Mouse (Mus musculus): ENCODE results near the gene Pxn. TPM values are rescaled to one million over a fixed set of nuclear protein-coding genes. Genes with fewer than 3 reads are reported as not detected.
A peak's percentile ranks its signal among the peaks of the same experiment; 100 is the strongest.

Gene Pxn
- polyA plus RNA-seq, 1 experiment: 35.1 TPM

GRCm38 (mm10) chr5:115509790-115510689, 3.6 kb downstream of the Pxn start:
- Histone ChIP-seq H3K4me3 (ENCODE audit: low read depth, low read length) (no peak overlapping the region), H3K27ac (ENCODE audit: insufficient read depth, low read length) (no peak overlapping the region), H3K4me1 (ENCODE audit: control insufficient read depth, insufficient read depth, low read length) (peaks cover 7% of the 10 kb centered on the region), H3K9ac (ENCODE audit: low read depth, poor library complexity, severe bottlenecking) (peak overlapping the region; percentile 8; the same call in 1 of the 2 replicates), H3K9me3 (replicated peaks; ENCODE audit: control insufficient read depth, insufficient read depth, low read length, poor library complexity, severe bottlenecking) (no peaks in the 10 kb centered on the region), H3K27me3 (ENCODE audit: control insufficient read depth, insufficient read depth, low read length, poor library complexity, severe bottlenecking) (no peaks in the 10 kb centered on the region), H3K36me3 (ENCODE audit: control insufficient read depth, insufficient read depth, low read length, poor library complexity, severe bottlenecking) (no peaks in the 10 kb centered on the region)
- no peak for TF ChIP-seq EP300 (IDR thresholded peaks at IDR 0.05; ENCODE audit: insufficient read depth, low read depth, low read length)
- no peak for TF ChIP-seq CTCF (IDR thresholded peaks at IDR 0.05; ENCODE audit: low read depth, low read length)
- no peak for TF ChIP-seq POLR2A (IDR thresholded peaks at IDR 0.05; ENCODE audit: insufficient read depth, low read length)

- Histone ChIP-seq H3K4me1 (ENCODE audit: control insufficient read depth, insufficient read depth, low read length) (peaks cover 8% of the 10 kb centered on the region), H3K9ac (ENCODE audit: low read depth, poor library complexity, severe bottlenecking) (no peak overlapping the region), H3K27me3 (ENCODE audit: control insufficient read depth, insufficient read depth, low read length, poor library complexity, severe bottlenecking) (no peaks in the 10 kb centered on the region), H3K9me3 (replicated peaks; ENCODE audit: control insufficient read depth, insufficient read depth, low read length, poor library complexity, severe bottlenecking) (no peaks in the 10 kb centered on the region), H3K36me3 (ENCODE audit: control insufficient read depth, insufficient read depth, low read length, poor library complexity, severe bottlenecking) (no peaks in the 10 kb centered on the region), H3K27ac (ENCODE audit: insufficient read depth, low read length) (no peak overlapping the region), H3K4me3 (ENCODE audit: low read depth, low read length) (no peak overlapping the region)
- no peak for TF ChIP-seq POLR2A (IDR thresholded peaks at IDR 0.05; ENCODE audit: insufficient read depth, low read length)
- no peak for TF ChIP-seq EP300 (IDR thresholded peaks at IDR 0.05; ENCODE audit: insufficient read depth, low read depth, low read length)
- no peak for TF ChIP-seq CTCF (IDR thresholded peaks at IDR 0.05; ENCODE audit: low read depth, low read length)
Observed at GRCm38 (mm10) chr5:115512375-115512774, 5.9 kb downstream of the Pxn start.

- TF ChIP-seq CTCF (IDR thresholded peaks at IDR 0.05; ENCODE audit: low read depth, low read length) (no peak), POLR2A (IDR thresholded peaks at IDR 0.05; ENCODE audit: insufficient read depth, low read length) (no peak), EP300 (IDR thresholded peaks at IDR 0.05; ENCODE audit: insufficient read depth, low read depth, low read length) (no peak)
- Histone ChIP-seq H3K9ac (ENCODE audit: low read depth, poor library complexity, severe bottlenecking) (no peak overlapping the region), H3K27ac (ENCODE audit: insufficient read depth, low read length) (no peak overlapping the region), H3K9me3 (replicated peaks; ENCODE audit: control insufficient read depth, insufficient read depth, low read length, poor library complexity, severe bottlenecking) (no peaks in the 10 kb centered on the region), H3K4me1 (ENCODE audit: control insufficient read depth, insufficient read depth, low read length) (peaks cover 8% of the 10 kb centered on the region), H3K36me3 (ENCODE audit: control insufficient read depth, insufficient read depth, low read length, poor library complexity, severe bottlenecking) (no peaks in the 10 kb centered on the region), H3K4me3 (ENCODE audit: low read depth, low read length) (no peak overlapping the region), H3K27me3 (ENCODE audit: control insufficient read depth, insufficient read depth, low read length, poor library complexity, severe bottlenecking) (no peaks in the 10 kb centered on the region)
Observed at GRCm38 (mm10) chr5:115513246-115513645, 6.8 kb downstream of the Pxn start.

- TF ChIP-seq POLR2A (IDR thresholded peaks at IDR 0.05; ENCODE audit: insufficient read depth, low read length) (no peak), CTCF (IDR thresholded peaks at IDR 0.05; ENCODE audit: low read depth, low read length) (no peak), EP300 (IDR thresholded peaks at IDR 0.05; ENCODE audit: insufficient read depth, low read depth, low read length) (no peak)
- Histone ChIP-seq H3K36me3 (ENCODE audit: control insufficient read depth, insufficient read depth, low read length, poor library complexity, severe bottlenecking) (no peaks in the 10 kb centered on the region), H3K4me3 (ENCODE audit: low read depth, low read length) (no peak overlapping the region), H3K4me1 (ENCODE audit: control insufficient read depth, insufficient read depth, low read length) (peaks cover 8% of the 10 kb centered on the region), H3K9ac (ENCODE audit: low read depth, poor library complexity, severe bottlenecking) (no peak overlapping the region), H3K27ac (ENCODE audit: insufficient read depth, low read length) (no peak overlapping the region), H3K27me3 (ENCODE audit: control insufficient read depth, insufficient read depth, low read length, poor library complexity, severe bottlenecking) (no peaks in the 10 kb centered on the region), H3K9me3 (replicated peaks; ENCODE audit: control insufficient read depth, insufficient read depth, low read length, poor library complexity, severe bottlenecking) (no peaks in the 10 kb centered on the region)
Observed at GRCm38 (mm10) chr5:115513721-115514120, 7.2 kb downstream of the Pxn start.

GRCm38 (mm10) chr5:115514346-115514745, 7.9 kb downstream of the Pxn start:
- Histone ChIP-seq H3K27ac (ENCODE audit: insufficient read depth, low read length) (peak overlapping the region; percentile 18), H3K9me3 (replicated peaks; ENCODE audit: control insufficient read depth, insufficient read depth, low read length, poor library complexity, severe bottlenecking) (no peaks in the 10 kb centered on the region), H3K27me3 (ENCODE audit: control insufficient read depth, insufficient read depth, low read length, poor library complexity, severe bottlenecking) (no peaks in the 10 kb centered on the region), H3K9ac (ENCODE audit: low read depth, poor library complexity, severe bottlenecking) (peak overlapping the region; percentile 62; the same call in 1 of the 2 replicates), H3K4me3 (ENCODE audit: low read depth, low read length) (no peak overlapping the region), H3K36me3 (ENCODE audit: control insufficient read depth, insufficient read depth, low read length, poor library complexity, severe bottlenecking) (no peaks in the 10 kb centered on the region), H3K4me1 (ENCODE audit: control insufficient read depth, insufficient read depth, low read length) (peaks cover 8% of the 10 kb centered on the region)
- TF ChIP-seq EP300 (IDR thresholded peaks at IDR 0.05; ENCODE audit: insufficient read depth, low read depth, low read length): no peak
- no peak for TF ChIP-seq CTCF (IDR thresholded peaks at IDR 0.05; ENCODE audit: low read depth, low read length)
- TF ChIP-seq POLR2A (IDR thresholded peaks at IDR 0.05; ENCODE audit: insufficient read depth, low read length): no peak
